Mouse (Mus musculus) kidney, adult 8-10 months (tissue): ENCODE measurements around the gene Nup35.

Experiments used
- DNase-seq, 2 experiments: peaks; one replicate each; pipeline ENCODE4 v3.0.0; 2022

Nup35 gene

GRCm38 (mm10) chr2:80616854-80617737, at the start of gene Nup35, which contains the start of gene Dusp19:
Gene Nup35 (plus strand): TSS chr2:80617236.
Gene Dusp19 (plus strand): TSS chr2:80617045.
- DNase-seq: peak; percentile 93 to 97

- no peak for DNase-seq
Observed at GRCm38 (mm10) chr2:80567411-80567810, 49.6 kb upstream of the Nup35 start.

GRCm38 (mm10) chr2:80570656-80571055, 46.4 kb upstream of the Nup35 start:
- DNase-seq: no peak

- DNase-seq: peak; percentile 17 to 23
Observed at GRCm38 (mm10) chr2:80577286-80577685, 39.8 kb upstream of the Nup35 start.

- DNase-seq: no peak
Observed at GRCm38 (mm10) chr2:80579253-80579891, 37.7 kb upstream of the Nup35 start.

- DNase-seq: peak; percentile 19 to 22
Observed at GRCm38 (mm10) chr2:80580311-80580961, 36.6 kb upstream of the Nup35 start.

- peak; percentile 86 to 87 for DNase-seq
Observed at GRCm38 (mm10) chr2:80581043-80581711, 35.9 kb upstream of the Nup35 start, which contains the start of gene Nckap1. Gene Nckap1 (minus strand): TSS chr2:80581380.

GRCm38 (mm10) chr2:80582356-80582755, 34.7 kb upstream of the Nup35 start:
- no peak for DNase-seq

- DNase-seq: no peak
Observed at GRCm38 (mm10) chr2:80594215-80594918, 22.7 kb upstream of the Nup35 start.

GRCm38 (mm10) chr2:80596960-80597359, 20.1 kb upstream of the Nup35 start:
- DNase-seq: no peak

GRCm38 (mm10) chr2:80599850-80600249, 17.2 kb upstream of the Nup35 start:
- no peak for DNase-seq

GRCm38 (mm10) chr2:80600611-80601010, 16.4 kb upstream of the Nup35 start:
- no peak for DNase-seq

- DNase-seq: no peak
Observed at GRCm38 (mm10) chr2:80602756-80603155, 14.3 kb upstream of the Nup35 start.

- no peak for DNase-seq
Observed at GRCm38 (mm10) chr2:80603771-80604426, 13.1 kb upstream of the Nup35 start.

- no peak for DNase-seq
Observed at GRCm38 (mm10) chr2:80612286-80612685, 4.8 kb upstream of the Nup35 start.

GRCm38 (mm10) chr2:80612796-80613195, 4.2 kb upstream of the Nup35 start:
- no peak for DNase-seq

GRCm38 (mm10) chr2:80618991-80619390, 2.0 kb downstream of the Nup35 start:
- DNase-seq: no peak

GRCm38 (mm10) chr2:80621921-80622320, 4.9 kb downstream of the Nup35 start:
- DNase-seq: no peak

GRCm38 (mm10) chr2:80624523-80624922, 7.5 kb downstream of the Nup35 start:
- no peak for DNase-seq

- DNase-seq: no peak
Observed at GRCm38 (mm10) chr2:80632336-80633026, 15.4 kb downstream of the Nup35 start.
